Mouse (Mus musculus): ENCODE results near the gene Pah. TPM values are rescaled to one million over a fixed set of nuclear protein-coding genes. Genes with fewer than 3 reads are reported as not detected.

Gene Pah
- polyA plus RNA-seq, 3 experiments from 2014 or later: not detected

DNA sequence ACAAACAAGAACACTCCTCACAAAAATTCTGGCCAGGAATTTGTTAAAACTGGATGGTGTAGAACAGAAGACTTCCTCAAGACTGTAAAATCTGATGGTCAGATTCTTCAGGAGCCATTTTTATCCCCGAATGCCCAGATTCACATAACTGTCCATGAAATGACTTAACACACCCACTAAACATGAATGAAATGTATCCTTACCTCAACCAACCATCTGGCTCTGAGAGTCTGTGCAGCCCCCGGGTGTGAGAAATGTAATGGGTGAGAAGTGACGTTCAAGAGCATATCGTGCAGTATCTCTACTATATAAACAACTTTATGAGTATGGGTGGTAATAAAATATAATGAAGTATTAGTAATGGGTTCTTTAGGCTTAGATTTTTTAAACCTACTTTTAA is 13.0 kb upstream of the Pah start:
- no peak for ATAC-seq

DNA sequence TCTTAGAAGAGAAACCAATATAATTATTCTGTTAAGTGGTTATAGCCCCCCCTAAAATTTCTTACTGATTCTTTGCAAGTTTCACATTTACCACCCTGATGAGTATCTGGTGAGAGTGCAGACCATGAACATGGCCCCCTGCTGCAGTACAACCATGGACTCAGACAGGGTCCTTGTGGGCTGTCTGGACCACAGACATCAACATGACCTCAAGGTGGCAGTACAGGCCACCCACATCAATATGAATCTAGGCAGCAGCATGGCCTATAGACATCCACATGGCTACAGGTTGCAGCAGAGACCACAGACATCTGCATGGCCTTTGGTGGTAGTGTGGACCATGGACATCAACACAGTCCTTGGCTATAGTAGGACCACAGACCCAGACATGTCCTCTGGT is 8.5 kb upstream of the Pah start:
- ATAC-seq: no peak

DNA sequence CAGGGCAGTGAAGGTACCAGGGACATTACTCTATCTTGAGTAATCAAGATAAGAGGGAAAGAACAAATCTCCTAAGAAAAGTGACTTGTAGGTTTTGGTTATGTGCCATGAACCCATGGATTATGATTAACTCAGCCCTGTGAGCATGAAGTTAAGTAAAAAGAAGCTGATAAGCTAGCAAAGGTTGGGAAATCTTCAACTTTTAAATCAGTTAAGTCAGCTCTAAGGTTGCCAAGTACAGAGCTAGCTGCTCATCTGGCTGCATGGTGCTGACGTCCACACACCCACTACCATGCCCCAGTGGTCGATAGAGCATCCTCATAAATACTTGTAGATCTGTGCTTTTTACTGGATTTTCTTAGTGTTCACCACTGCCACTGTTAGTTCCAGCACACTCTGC is 3.0 kb upstream of the Pah start:
- no peak for ATAC-seq

DNA sequence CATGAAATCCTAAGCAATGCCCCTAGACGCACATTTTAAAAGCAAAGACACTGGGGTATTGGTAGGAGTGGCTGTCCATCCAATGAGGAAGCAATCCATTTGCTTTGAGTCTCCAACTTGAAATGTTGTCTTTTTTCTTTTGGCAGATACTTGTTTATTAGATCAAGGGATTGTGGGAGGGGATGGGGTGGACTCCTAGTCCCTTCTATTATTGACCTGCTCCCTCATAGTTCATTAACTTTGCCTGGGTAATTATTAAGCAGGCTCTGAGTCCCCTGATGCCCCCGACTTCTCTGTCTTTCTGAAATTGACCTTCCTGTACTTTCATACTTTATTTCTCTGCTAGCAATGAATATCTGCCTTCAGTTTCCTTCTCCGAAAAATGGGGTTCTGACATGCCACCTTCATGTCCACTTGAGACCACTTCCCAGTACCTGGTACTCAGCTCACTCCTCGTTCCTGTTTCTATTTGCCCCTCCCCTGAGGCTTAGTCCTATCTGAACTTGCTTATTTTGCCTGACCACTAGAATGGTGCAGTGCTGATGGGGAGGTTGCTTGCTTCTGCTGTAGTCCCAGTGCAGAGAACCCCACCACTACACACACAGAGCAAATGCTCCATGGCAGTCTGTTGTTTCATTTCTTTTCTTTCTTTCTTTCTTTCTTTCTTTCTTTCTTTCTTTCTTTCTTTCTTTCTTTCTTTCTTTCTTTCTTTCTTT is 1.0 kb upstream of the Pah start:
- ATAC-seq: no peak

DNA sequence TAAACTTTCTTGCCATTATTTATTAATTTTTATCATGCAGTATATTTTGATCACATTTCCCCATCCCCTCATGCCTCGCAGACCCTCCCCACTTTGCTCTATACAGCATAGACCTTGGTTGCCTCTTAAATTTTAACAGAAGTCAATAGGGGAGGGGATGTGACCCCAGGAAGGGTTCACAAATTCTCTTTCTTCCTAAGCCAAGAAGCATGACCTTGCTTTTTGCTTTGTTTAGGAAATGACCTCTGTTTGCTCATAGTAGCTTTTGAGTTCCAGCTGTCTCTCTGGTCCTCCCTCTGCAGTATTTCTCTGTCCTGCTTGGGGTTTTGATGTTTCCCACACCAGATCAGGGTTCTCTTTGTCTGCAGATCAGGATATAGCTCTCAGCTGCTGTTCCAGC is 12.6 kb downstream of the Pah start:
- no peak for ATAC-seq

DNA sequence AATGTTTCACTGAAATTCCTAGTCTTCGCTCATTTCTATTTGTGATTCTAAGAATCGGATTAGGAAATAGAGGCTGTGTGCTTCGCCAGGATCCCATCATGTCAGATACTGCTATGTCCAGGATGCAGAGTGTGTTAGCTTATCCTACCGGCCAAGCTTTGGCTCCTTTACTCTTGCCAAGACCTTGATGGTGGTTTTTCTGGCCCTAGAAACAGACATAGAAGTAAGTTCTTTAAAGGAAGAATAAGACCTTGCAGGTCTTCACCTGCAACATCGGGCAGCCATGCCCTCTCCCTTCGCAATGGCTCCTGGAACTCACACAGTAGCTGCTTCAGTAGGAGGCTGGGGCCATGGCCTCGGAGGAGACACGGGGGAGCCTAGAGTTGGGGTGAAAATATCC is 24.2 kb downstream of the Pah start:
- ATAC-seq: no peak

DNA sequence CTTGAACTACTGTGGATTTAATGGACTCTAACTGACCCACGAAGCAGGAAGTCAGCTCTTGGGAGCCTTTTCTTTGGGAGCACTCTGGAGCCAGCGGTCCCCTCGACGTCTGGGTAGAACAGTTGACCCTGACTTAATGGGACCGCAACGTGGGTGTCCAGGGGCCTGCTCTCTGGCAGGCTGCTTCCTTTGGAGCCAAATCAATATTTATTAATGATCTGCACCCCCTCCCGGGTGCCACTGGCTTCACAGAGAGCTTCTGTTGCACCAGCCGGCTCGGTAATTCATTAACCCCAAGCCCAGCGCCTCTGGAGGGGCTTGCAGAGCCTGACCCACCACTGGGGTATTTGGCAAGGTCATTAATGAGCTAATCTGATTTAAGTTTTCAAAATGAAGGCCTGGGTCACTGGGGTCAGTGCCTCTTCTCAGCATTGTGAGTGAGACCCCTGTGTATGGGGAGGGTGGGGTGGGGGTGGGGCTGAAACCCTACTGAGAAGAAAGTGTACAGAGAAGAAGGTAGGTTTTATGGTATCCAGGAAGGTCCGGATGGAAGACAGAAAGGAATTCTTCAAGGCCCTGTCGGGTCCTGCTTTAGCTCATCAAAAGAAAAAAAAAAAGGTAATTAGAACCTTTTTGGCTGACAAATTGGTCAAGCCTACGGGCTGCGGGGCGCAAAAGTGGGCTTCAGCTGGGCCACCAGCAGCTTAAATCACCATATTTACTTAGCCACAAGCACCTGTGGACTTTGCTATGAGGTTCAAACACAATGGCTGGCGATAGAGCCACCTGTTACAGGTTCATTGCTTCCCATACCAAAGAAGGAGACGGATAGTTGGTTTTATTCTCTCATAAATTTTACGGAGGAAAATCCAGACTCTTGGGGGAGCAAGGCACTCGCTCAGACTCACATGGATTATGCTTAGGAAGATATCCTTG is 25.0 kb downstream of the Pah start:
- ATAC-seq: no peak

DNA sequence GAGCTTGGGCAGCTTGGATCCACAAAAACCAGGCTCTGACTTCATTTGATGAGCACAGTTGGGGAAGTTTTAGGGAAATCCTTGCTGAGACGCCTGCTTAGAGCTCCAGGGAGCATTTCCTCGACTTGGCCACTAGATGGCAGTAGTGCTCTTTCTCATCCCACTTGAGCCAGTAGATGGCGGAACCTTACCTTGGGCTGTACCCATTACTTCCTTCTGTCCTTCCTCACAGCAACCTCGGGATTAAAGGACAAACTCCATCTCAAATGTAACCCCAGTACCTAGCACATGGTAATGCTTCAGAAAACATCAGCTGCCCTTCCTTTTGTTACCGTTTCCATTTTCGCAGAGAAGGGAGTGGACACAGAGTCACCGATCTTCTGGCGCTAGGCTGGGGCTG is 31.1 kb downstream of the Pah start:
- ATAC-seq: peak; percentile 61

DNA sequence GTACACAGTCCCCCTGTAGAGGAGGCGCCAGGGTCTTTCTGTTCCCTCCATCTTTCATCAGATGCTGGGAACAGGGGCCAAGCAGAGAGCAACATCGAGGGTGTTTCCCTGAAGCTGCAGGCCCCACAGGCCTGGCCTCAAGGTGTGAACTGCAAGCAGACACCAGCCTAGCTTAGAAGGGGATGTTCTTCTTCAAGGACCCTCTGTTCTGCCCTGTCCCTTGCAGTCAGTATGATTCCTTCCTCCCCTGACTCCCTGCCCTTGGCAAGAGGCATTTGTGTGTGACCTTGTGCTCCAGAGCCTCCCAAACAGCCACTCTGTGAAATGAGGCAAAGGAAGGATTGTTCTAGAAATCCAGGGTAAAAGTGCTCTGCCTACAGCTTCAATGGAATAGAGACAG is 34.8 kb downstream of the Pah start:
- no peak for ATAC-seq

DNA sequence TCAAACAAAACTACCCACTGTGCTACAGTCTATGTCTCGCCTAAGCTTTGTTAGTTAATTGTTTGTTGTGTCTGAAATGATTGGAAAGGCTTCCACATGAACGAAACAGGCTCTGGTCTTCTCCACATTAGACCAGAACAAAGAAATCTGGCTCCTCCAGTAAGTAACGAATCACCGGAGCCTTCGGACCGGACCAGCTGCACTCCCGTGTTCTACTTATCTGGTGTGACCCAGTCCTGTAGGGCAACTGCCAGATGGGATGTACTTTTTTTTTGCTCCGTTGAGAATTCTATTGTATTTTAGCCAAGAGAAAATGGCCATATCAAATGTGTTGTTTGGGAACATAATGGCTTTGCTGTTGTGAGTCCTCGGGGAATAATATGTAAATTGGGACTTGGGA is 42.2 kb downstream of the Pah start:
- no peak for ATAC-seq

DNA sequence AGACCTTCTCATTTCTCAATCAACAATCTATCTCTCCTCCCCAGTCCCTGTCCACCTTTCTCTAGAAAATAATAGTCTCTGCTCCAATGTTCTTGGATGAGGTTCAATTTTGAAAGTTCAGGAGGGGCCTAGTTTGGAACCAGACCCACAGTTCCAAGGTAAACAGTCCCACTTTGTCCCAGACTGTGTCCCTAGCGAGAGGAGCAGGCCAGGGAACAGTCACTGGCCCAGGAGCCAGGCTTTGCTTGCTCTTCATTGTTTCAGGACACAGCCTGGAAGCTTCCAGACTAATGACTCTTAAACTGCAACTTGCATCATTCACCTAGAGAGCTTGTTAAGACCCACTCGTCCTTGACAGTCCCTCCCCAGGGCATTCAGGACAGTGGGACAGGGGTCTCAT is 44.1 kb downstream of the Pah start:
- no peak for ATAC-seq

DNA sequence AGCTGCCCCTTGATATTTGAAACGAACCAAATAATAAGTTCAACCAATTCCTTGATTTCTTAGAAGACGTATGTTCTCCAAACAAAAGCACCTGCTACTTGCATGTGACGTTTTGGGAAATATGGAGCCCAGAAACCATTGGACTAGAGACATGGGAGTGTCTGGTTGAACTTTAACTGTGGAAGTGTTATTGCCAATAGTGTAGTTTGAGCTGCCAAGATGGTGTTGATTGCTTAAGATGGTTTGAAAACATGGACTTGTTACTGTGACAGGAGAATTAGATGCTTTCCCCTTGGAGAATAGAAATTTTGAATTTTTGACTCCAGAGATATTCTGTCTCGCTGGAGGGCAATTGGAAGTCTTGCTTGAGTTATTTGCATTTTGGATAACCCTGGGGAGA is 50.9 kb downstream of the Pah start:
- ATAC-seq: no peak

DNA sequence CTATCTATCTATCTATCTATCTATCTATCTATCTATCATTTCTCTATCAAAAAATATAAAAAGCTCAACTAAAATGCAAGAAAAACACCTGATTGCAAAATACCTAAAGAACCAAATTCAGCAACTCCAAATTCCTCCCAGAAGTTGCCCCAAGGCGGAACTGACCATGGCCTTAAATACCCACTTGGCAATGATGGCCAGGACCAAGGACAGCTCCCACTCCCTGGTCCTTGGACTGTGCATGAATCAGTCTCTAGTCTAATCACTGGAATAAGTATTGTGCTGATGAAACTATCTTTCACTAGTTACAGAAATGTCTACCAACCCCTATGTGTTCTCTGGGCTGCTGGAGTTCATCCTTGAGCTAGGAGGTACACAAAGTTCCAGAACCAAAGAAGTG is 65.1 kb downstream of the Pah start:
- ATAC-seq: no peak

DNA sequence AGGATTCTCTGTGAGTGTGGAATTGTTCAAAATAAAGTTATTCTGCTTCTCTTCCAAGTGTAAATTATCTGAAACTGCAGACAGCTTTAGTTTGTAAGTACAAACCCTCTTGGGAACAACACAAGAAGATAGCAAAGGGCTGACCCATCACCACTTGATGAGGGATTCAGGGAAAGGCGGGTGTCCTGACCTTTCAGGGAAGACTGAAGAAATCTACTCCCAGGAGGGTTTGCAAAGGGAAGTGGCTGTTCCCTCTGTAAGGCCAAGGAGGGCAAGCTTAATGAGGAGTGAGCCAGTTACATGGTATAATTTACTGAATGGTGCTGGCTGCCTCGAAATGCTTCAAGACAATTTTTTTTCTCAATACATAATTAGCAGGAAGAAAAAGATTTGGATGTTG is 72.3 kb downstream of the Pah start:
- ATAC-seq: no peak

DNA sequence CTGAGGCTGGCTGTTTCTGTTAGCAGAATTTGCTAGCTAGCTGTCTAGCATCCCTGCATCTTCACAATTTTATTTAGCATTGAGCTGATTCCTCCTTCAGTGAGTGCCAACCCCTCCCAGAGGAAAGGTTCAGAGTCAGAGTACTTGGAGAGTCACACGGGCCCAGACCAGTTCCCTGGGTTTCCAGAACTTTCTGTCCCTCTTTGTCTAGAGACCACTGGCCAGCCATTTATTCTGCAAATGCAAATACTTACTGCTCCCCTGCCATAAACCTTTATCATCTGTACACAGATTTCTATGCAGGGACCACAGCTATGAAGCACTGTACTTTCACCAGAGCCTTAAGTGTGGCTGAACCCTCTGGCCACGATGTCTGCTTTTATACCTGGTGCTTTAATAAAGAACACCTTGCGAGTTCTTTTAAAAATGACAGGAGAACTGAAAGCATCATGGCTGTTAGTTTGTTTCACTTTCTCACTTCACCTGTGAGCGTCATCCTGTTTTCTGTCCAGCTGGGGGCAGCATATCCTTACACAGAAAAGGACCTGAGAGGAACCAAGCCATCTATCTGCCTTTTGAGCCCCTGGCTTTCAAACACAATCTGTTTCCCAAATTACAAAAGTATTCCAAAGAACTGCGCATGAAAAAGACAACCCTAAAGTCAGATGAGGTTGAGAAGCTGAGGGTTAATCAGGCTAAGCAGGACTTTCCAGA is 74.9 kb downstream of the Pah start:
- ATAC-seq: peak; percentile 86

DNA sequence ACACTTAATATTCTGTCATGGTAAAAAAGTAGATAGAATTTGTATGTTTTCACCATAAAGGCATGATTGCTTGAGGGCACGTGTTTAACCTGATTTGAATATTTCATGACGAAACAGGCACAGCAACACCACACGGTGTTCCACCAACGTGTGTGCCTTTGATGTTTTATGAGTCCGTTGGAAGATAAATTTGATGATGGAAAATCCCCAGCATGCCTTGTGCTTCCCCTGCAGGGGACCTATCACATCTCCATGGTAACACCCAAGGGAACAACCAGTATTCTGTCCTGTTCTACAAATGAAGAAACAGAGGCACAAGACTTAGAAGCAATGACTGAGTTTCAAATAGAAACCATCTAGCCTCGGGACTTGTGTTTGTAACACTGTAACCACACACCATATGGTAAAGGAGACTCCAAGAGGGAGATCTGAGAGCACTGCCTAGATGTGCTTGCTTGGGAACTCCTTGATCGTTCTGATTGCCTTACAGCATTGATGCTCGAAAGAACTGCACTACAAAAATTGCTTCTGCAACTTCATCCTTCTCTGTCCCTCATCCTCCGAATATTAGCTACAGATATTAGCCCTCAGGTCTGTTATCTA is 75.6 kb downstream of the Pah start:
- peak; percentile 78 for ATAC-seq

DNA sequence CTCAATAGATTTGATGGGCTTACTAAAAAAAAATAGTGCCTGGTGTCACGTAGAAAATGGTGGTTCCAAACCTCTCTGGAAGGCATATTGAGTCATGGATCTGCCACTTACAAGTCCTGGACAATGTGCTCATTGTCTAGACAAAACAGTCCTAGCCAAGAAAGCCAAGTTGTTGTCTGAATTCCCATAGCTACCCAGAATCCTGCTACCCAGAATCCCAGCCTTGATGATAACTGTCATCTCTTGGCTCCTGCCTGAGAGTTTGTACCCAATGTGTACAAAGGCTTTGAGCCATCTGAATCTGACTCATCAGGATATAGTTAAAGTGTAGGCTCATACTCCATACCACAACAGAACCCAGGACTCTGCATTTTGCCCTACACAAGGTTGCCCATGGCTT is 80.6 kb downstream of the Pah start:
- ATAC-seq: no peak

DNA sequence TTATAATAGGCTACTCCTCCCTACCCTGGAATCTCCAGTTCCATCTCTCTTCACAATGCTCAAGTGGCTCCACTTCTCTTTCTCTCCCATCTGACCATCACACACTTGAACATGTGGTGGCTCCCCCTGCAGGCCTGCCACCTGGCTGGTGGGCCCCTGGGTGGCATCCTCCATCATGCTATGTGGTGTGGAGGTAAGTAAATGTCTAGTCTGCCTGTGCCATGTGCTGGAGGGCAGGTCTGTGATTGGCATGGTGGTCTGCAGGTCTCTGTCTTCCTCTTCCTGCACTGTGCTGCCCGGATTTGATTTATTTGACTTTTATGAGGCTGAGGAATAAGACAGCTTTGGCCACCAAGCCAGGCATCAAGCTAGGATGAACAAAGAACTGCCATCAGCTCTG is 103.6 kb downstream of the Pah start:
- no peak for ATAC-seq

Other genes starting within 250 kb of the Pah start
- gene Ascl1, start 28.1 kb upstream of the Pah start, polyA plus RNA-seq (2017; shearing (Covaris generic)): not detected